Mouse (Mus musculus) forebrain, embryonic 10.5 days (tissue): Measurements from ENCODE around the gene Cryba2. TPM values are rescaled to one million over a fixed set of nuclear protein-coding genes. Genes with fewer than 3 reads are reported as not detected.

Experiments
- DNase-seq: peaks from one replicate; pipeline ENCODE4 v3.0.0-alpha.2; 2017; ENCODE audit warnings: low spot score; ENCODE audit errors: extremely low spot score
- H3K27ac ChIP-seq: fragments of 300-500 bp; sonication (generic); 2 replicates; pipeline ENCODE4 v1.5.1; 2016; ENCODE audit warnings: mild to moderate bottlenecking
- H3K27me3 ChIP-seq: fragments of 300-500 bp; sonication (generic); 2 replicates; pipeline ENCODE4 v1.6.1; 2016; ENCODE audit warnings: mild to moderate bottlenecking; ENCODE audit not compliant: poor library complexity, severe bottlenecking
- H3K36me3 ChIP-seq: fragments of 300-500 bp; sonication (generic); replicated peaks from 2 replicates; pipeline ENCODE4 v1.6.1; 2016; ENCODE audit warnings: mild to moderate bottlenecking, moderate library complexity
- H3K4me1 ChIP-seq: fragments of 300-500 bp; sonication (generic); 2 replicates; pipeline ENCODE4 v1.6.1; 2016
- H3K4me3 ChIP-seq: fragments of 300-500 bp; sonication (generic); 2 replicates; pipeline ENCODE4 v1.5.1; 2016; ENCODE audit warnings: mild to moderate bottlenecking, moderate library complexity
- H3K9me3 ChIP-seq: fragments of 300-500 bp; sonication (generic); 2 replicates; pipeline ENCODE4 v1.6.1; 2016; ENCODE audit warnings: mild to moderate bottlenecking, moderate library complexity
- WGBS: fragments of 180-500 bp; shearing (Covaris S2); methylation state at CpG from one replicate; pipeline ENCODE4 v1.1.7; 2016; 5-methylcytosine and 5-hydroxymethylcytosine counted together
- polyA plus RNA-seq: library from polyadenylated mRNA; unstranded; fragments of >200 nt; fragmentation: Nextera tagmentation; extraction: Ambion mirVana; gene quantifications from 2 replicates; pipeline ENCODE4 v1.2.1, GENCODE M21; 2016

The Cryba2 gene
- polyA plus RNA-seq, 1 experiment from 2014 or later = not detected

GRCm38 (mm10) chr1:74900341-74901285 lies 7.7 kb upstream of the Cryba2 start:
- WGBS = under 1% methylated on average over 65 of the region's 66 CpGs
- Histone ChIP-seq H3K27ac (peak overlapping the region; percentile 7; the same call in 1 of the 2 replicates), H3K36me3 (no peaks in the 10 kb centered on the region), H3K27me3 (peaks cover 100% of the 10 kb centered on the region), H3K4me1 (peaks cover 35% of the 10 kb centered on the region), H3K4me3 (peak overlapping the region; percentile 48), H3K9me3 (no peaks in the 10 kb centered on the region)
- no peak for DNase-seq

- peaks cover 35% of the 10 kb centered on the region for H3K4me1 ChIP-seq
- peaks cover 100% of the 10 kb centered on the region for H3K27me3 ChIP-seq
- no peak for DNase-seq
- no peak overlapping the region for H3K27ac ChIP-seq
- WGBS = 5% methylated on average over 8 of the region's 10 CpGs
- no peaks in the 10 kb centered on the region for H3K36me3 ChIP-seq
- no peak overlapping the region for H3K4me3 ChIP-seq
- H3K9me3 ChIP-seq = no peaks in the 10 kb centered on the region
Measured at GRCm38 (mm10) chr1:74898656-74899431, 5.9 kb upstream of the Cryba2 start.

GRCm38 (mm10) chr1:74897976-74898375 lies 5.0 kb upstream of the Cryba2 start:
- no peaks in the 10 kb centered on the region for H3K36me3 ChIP-seq
- peaks cover 41% of the 10 kb centered on the region for H3K4me1 ChIP-seq
- H3K4me3 ChIP-seq = no peak overlapping the region
- H3K27ac ChIP-seq = no peak overlapping the region
- H3K27me3 ChIP-seq = peaks cover 100% of the 10 kb centered on the region
- no peak for DNase-seq
- H3K9me3 ChIP-seq = no peaks in the 10 kb centered on the region
- WGBS = 3% methylated on average over 7 of the region's 7 CpGs

- Histone ChIP-seq H3K27me3 (peaks cover 100% of the 10 kb centered on the region), H3K27ac (no peak overlapping the region), H3K4me1 (peaks cover 37% of the 10 kb centered on the region), H3K4me3 (no peak overlapping the region), H3K36me3 (no peaks in the 10 kb centered on the region), H3K9me3 (no peaks in the 10 kb centered on the region)
- DNase-seq = peak; percentile 73
- 12% methylated on average over 4 of the region's 4 CpGs for WGBS
Measured at GRCm38 (mm10) chr1:74894966-74895365, 2.0 kb upstream of the Cryba2 start.

- WGBS = 2% methylated on average over 39 of the region's 39 CpGs
- peak overlapping the region; percentile 27 for H3K4me3 ChIP-seq
Measured at GRCm38 (mm10) chr1:74892351-74893133, 401 bp downstream of the Cryba2 start.

GRCm38 (mm10) chr1:74891513-74891912 lies 1.4 kb downstream of the Cryba2 start:
- peak; percentile 47 for DNase-seq
- H3K27me3 ChIP-seq = peaks cover 100% of the 10 kb centered on the region
- H3K27ac ChIP-seq = no peak overlapping the region
- H3K4me1 ChIP-seq = peaks cover 16% of the 10 kb centered on the region
- no peaks in the 10 kb centered on the region for H3K9me3 ChIP-seq
- H3K36me3 ChIP-seq = no peaks in the 10 kb centered on the region
- no peak overlapping the region for H3K4me3 ChIP-seq
- WGBS = 4% methylated on average over 8 of the region's 8 CpGs

More at GRCm38 (mm10) chr1:74892351-74893133, 401 bp downstream of the Cryba2 start:
- no peaks in the 10 kb centered on the region for H3K9me3 ChIP-seq
- no peaks in the 10 kb centered on the region for H3K36me3 ChIP-seq
- H3K27ac ChIP-seq = no peak overlapping the region
- H3K27me3 ChIP-seq = peaks cover 100% of the 10 kb centered on the region
- H3K4me1 ChIP-seq = peaks cover 19% of the 10 kb centered on the region
- DNase-seq = no peak

GRCm38 (mm10) chr1:74885369-74886042 lies 7.4 kb downstream of the Cryba2 start, which contains the start of gene Fev:
Gene Fev, minus strand, starts transcription at chr1:74885419.
- Histone ChIP-seq H3K36me3 (no peaks in the 10 kb centered on the region), H3K9me3 (no peaks in the 10 kb centered on the region), H3K27ac (no peak within 1 kb of the TSS), H3K4me3 (peak within 1 kb of the TSS; percentile 36), H3K4me1 (peaks cover 37% of the 10 kb centered on the region), H3K27me3 (peaks cover 100% of the 10 kb centered on the region)
- under 1% methylated on average over 43 of the region's 43 CpGs for WGBS
- DNase-seq = no peak

GRCm38 (mm10) chr1:74884196-74885141 lies 8.5 kb downstream of the Cryba2 start:
- H3K36me3 ChIP-seq = no peaks in the 10 kb centered on the region
- WGBS = under 1% methylated on average over 57 of the region's 57 CpGs
- H3K4me1 ChIP-seq = peaks cover 37% of the 10 kb centered on the region
- peaks cover 100% of the 10 kb centered on the region for H3K27me3 ChIP-seq
- H3K9me3 ChIP-seq = no peaks in the 10 kb centered on the region
- peak overlapping the region; percentile 36 for H3K4me3 ChIP-seq
- no peak overlapping the region for H3K27ac ChIP-seq
- no peak for DNase-seq

GRCm38 (mm10) chr1:74883441-74883840 lies 9.5 kb downstream of the Cryba2 start:
- WGBS = 3% methylated on average over 5 of the region's 5 CpGs
- peaks cover 37% of the 10 kb centered on the region for H3K4me1 ChIP-seq
- H3K27me3 ChIP-seq = peaks cover 100% of the 10 kb centered on the region
- no peak overlapping the region for H3K4me3 ChIP-seq
- no peak for DNase-seq
- H3K36me3 ChIP-seq = no peaks in the 10 kb centered on the region
- no peaks in the 10 kb centered on the region for H3K9me3 ChIP-seq
- H3K27ac ChIP-seq = no peak overlapping the region

GRCm38 (mm10) chr1:74882828-74883227 lies 10.1 kb downstream of the Cryba2 start:
- H3K9me3 ChIP-seq = no peaks in the 10 kb centered on the region
- H3K27me3 ChIP-seq = peaks cover 100% of the 10 kb centered on the region
- WGBS = under 1% methylated on average over 8 of the region's 8 CpGs
- no peak overlapping the region for H3K27ac ChIP-seq
- no peaks in the 10 kb centered on the region for H3K36me3 ChIP-seq
- peak overlapping the region; percentile 45 for H3K4me3 ChIP-seq
- no peak for DNase-seq
- H3K4me1 ChIP-seq = peaks cover 37% of the 10 kb centered on the region
